Mouse (Mus musculus): ENCODE data around the gene Ercc6l2. TPM values are rescaled to one million over a fixed set of nuclear protein-coding genes. Genes with fewer than 3 reads are reported as not detected.

Ercc6l2 gene
- polyA plus RNA-seq, 1 experiment from 2014 or later, result 15.0 TPM

DNA sequence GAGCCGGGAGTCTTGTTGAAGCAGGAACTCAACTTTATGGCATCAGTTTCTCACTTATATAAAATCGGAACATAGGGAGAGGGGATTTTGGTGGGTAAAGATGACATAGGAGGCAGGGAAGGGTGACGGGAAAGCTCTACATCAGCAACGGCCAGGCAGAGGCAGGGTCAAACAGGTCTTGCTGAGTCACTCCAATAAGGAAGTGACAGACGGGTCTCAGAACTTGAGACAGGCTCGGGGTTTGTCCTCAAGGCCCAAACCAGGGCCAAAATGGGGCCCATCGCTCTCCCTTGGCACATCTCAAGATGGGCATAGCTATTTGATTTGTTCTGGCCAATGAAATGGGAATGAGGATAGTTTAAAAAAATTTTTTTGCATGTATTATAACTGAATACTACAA lies 128.6 kb downstream of the Ercc6l2 start:
- no peaks in the 10 kb centered on the region for H3K4me1 ChIP-seq
- no peaks in the 10 kb centered on the region for H3K9me3 ChIP-seq
- H3K4me2 ChIP-seq (replicated peaks), result no peak overlapping the region
- WGBS, result 91% methylated on average over 7 of the region's 7 CpGs
- no peaks in the 10 kb centered on the region for H3K36me3 ChIP-seq
- no peak overlapping the region for H3K9ac ChIP-seq (replicated peaks)
- no peak for ATAC-seq (replicated peaks)
- H3K4me3 ChIP-seq, result no peak overlapping the region
- H3K27ac ChIP-seq (replicated peaks), result no peak overlapping the region
- 0 out of 2 replicates have a peak, but pooled peaks cover 3% of the 10 kb centered on the region for H3K27me3 ChIP-seq

DNA sequence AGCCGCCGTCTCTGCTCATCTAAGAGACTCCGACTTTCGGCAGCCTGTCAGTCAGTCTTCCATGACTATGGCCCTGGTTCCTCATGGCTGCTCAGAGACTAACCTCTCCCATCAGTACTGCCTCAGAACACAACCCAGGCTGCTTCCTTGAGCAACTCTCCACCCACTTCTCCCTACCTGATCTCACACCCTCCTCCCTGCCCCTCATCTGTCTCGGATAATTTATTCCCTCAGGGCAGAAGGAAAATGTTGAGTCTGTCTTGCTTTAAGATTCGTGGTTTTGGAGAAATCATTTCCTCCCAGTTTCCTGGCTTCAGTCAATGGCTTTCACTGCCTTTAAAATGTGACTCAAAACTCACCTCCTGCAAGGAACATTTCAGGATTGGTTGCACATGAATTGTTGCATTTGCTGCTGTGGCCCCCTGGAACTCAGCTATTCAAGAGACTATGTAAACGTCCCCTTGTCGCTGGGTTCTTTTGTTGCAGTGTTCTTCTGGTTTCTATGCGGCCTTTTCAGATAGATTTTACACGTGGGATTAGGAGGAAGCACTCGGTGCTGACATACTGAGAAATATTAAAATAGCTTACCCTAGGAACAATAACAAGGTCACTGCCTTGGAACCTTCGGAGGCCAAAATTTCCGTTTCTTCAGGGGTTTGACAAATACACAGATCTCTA lies 129.4 kb downstream of the Ercc6l2 start:
- no peak overlapping the region for H3K9ac ChIP-seq (replicated peaks)
- no peak overlapping the region for H3K4me2 ChIP-seq (replicated peaks)
- no peak overlapping the region for H3K27ac ChIP-seq (replicated peaks)
- no peaks in the 10 kb centered on the region for H3K9me3 ChIP-seq
- 0 out of 2 replicates have a peak, but pooled peaks cover 4% of the 10 kb centered on the region for H3K27me3 ChIP-seq
- H3K4me1 ChIP-seq, result no peaks in the 10 kb centered on the region
- ATAC-seq (replicated peaks), result no peak
- 26% methylated on average over 13 of the region's 13 CpGs for WGBS
- no peak overlapping the region for H3K4me3 ChIP-seq
- no peaks in the 10 kb centered on the region for H3K36me3 ChIP-seq

Other genes with a start within 250 kb of the Ercc6l2 start
- 9.0 and 10.2 TPM in 2 replicates for gene Ptch1, start 241.6 kb upstream of the Ercc6l2 start, polyA plus RNA-seq (2015; fragmentation: Nextera tagmentation; extraction: Ambion mirVana)